Mouse (Mus musculus) CH12.LX (cell line): ENCODE measurements around the gene Mtf1. TPM values are rescaled to one million over a fixed set of nuclear protein-coding genes. Genes with fewer than 3 reads are reported as not detected.

Source experiments
- DNase-seq: peaks from one replicate; pipeline ENCODE4 v3.0.0-alpha.2; 2013; ENCODE audit errors: extremely low read depth
- H3K27ac ChIP-seq: 2 replicates; pipeline ENCODE4 v1.5.1; 2012; ENCODE audit warnings: low read depth, mild to moderate bottlenecking, control low read depth, moderate library complexity; ENCODE audit not compliant: insufficient read depth
- H3K27me3 ChIP-seq: replicated peaks from 2 replicates; pipeline ENCODE3; 2012; ENCODE audit warnings: inconsistent platforms
- H3K36me3 ChIP-seq, 2 experiments: replicated peaks in 1 of 2; 2 replicates each; pipeline versions ENCODE3 to v1.6.1; 2012; ENCODE audit warnings: inconsistent platforms in 1 of 2, low read length in 1 of 2, mild to moderate bottlenecking in 1 of 2, mixed read lengths in 1 of 2, moderate library complexity in 1 of 2; ENCODE audit not compliant: control insufficient read depth in 1 of 2, insufficient read depth in 1 of 2
- H3K4me1 ChIP-seq, 2 experiments: 2 replicates each; pipeline ENCODE4 v1.6.1; 2012; ENCODE audit warnings: inconsistent platforms in 1 of 2, moderate library complexity in 1 of 2; ENCODE audit not compliant: insufficient read depth in 2 of 2, control insufficient read depth in 1 of 2
- H3K4me2 ChIP-seq: 2 replicates; pipeline ENCODE4 v1.6.1; 2012; ENCODE audit warnings: low read depth, mild to moderate bottlenecking, control low read depth; ENCODE audit not compliant: poor library complexity, insufficient read depth, severe bottlenecking
- H3K4me3 ChIP-seq, 3 experiments: fragments of 150-350 bp in 1 of 3; sonication (generic) in 1 of 3; replicated peaks in 1 of 3; 2 replicates each; pipeline versions ENCODE3 to v1.5.1; 2011 to 2012; ENCODE audit warnings: low read depth in 2 of 3, low read length in 2 of 3, mild to moderate bottlenecking in 2 of 3, moderate library complexity in 2 of 3, control low read depth in 1 of 3, improper control_type of control experiment in 1 of 3, inconsistent platforms in 1 of 3, mixed read lengths in 1 of 3; ENCODE audit not compliant: poor library complexity in 1 of 3
- H3K79me2 ChIP-seq: replicated peaks from 2 replicates; pipeline ENCODE4 v1.6.1; 2012; ENCODE audit warnings: mild to moderate bottlenecking, moderate library complexity; ENCODE audit not compliant: control insufficient read depth, poor library complexity, insufficient read depth, severe bottlenecking; ENCODE audit errors: extremely low read depth
- H3K9ac ChIP-seq: 2 replicates; pipeline ENCODE4 v1.6.1; 2012; ENCODE audit warnings: low read depth, mild to moderate bottlenecking, control low read depth, moderate library complexity; ENCODE audit not compliant: insufficient read depth
- H3K9me3 ChIP-seq: replicated peaks from 2 replicates; pipeline ENCODE3; 2012; ENCODE audit warnings: low read length, inconsistent platforms, mixed read lengths
- CHD2 ChIP-seq: IDR thresholded peaks from 2 replicates; pipeline ENCODE4 v1.6.1; 2011; ENCODE audit warnings: low read length, improper control_type of control experiment
- E2F4 ChIP-seq: IDR thresholded peaks from 2 replicates; pipeline ENCODE4 v1.6.1; 2011; ENCODE audit warnings: low read depth, low read length, improper control_type of control experiment; ENCODE audit not compliant: insufficient replicate concordance
- ELF1 ChIP-seq: IDR thresholded peaks from 2 replicates; pipeline ENCODE4 v1.6.1; 2014; ENCODE audit warnings: low read depth, mild to moderate bottlenecking, inconsistent platforms, low read length, improper control_type of control experiment
- EP300 ChIP-seq: IDR thresholded peaks from 2 replicates; pipeline ENCODE4 v1.6.1; 2011; ENCODE audit warnings: low read length, improper control_type of control experiment
- ETS1 ChIP-seq: conservative IDR thresholded peaks from 2 replicates; pipeline ENCODE4 v1.6.1; 2012; ENCODE audit warnings: low read depth, mild to moderate bottlenecking, inconsistent platforms, low read length, improper control_type of control experiment, moderate library complexity
- IRF4 ChIP-seq: IDR thresholded peaks from 2 replicates; pipeline ENCODE4 v1.6.1; 2014; ENCODE audit warnings: low read depth, mild to moderate bottlenecking, inconsistent platforms, low read length, improper control_type of control experiment
- JUND ChIP-seq: conservative IDR thresholded peaks from 2 replicates; pipeline ENCODE4 v1.6.1; 2011; ENCODE audit warnings: low read depth, low read length, improper control_type of control experiment
- KAT2A ChIP-seq: IDR thresholded peaks from 2 replicates; pipeline ENCODE4 v1.6.1; 2012; ENCODE audit warnings: low read length, improper control_type of control experiment, inconsistent platforms; ENCODE audit not compliant: insufficient replicate concordance
- MAFK ChIP-seq: IDR thresholded peaks from 2 replicates; pipeline ENCODE4 v1.6.1; 2011; ENCODE audit warnings: low read length, improper control_type of control experiment; ENCODE audit not compliant: insufficient replicate concordance
- MAX ChIP-seq: IDR thresholded peaks from 2 replicates; pipeline ENCODE4 v1.6.1; 2011; ENCODE audit warnings: low read length, improper control_type of control experiment
- NELFE ChIP-seq: IDR thresholded peaks from 2 replicates; pipeline ENCODE4 v1.6.1; 2011; ENCODE audit warnings: low read depth, low read length, improper control_type of control experiment
- NRF1 ChIP-seq: IDR thresholded peaks from 2 replicates; pipeline ENCODE4 v1.6.1; 2014; ENCODE audit warnings: low read depth, mild to moderate bottlenecking, inconsistent platforms, low read length, improper control_type of control experiment, moderate library complexity
- PAX5 ChIP-seq: IDR thresholded peaks from 2 replicates; pipeline ENCODE4 v1.6.1; 2012; ENCODE audit warnings: low read length, inconsistent platforms, mixed read lengths
- POLR2A ChIP-seq: IDR thresholded peaks from 2 replicates; pipeline ENCODE4 v1.6.1; 2011; ENCODE audit warnings: low read depth, mild to moderate bottlenecking, improper control_type of control experiment, low read length
- POLR2AphosphoS2 ChIP-seq: IDR thresholded peaks from 2 replicates; pipeline ENCODE4 v1.6.1; 2011; ENCODE audit warnings: low read depth, low read length, improper control_type of control experiment
- RAD21 ChIP-seq: IDR thresholded peaks from 2 replicates; pipeline ENCODE4 v1.6.1; 2011; ENCODE audit warnings: low read depth, mild to moderate bottlenecking, low read length, improper control_type of control experiment, moderate library complexity
- SMC3 ChIP-seq: IDR thresholded peaks from 2 replicates; pipeline ENCODE4 v1.6.1; 2011; ENCODE audit warnings: low read depth, low read length, improper control_type of control experiment
- TBP ChIP-seq: conservative IDR thresholded peaks from 2 replicates; pipeline ENCODE4 v1.6.1; 2011; ENCODE audit warnings: low read depth, low read length, improper control_type of control experiment
- TCF12 ChIP-seq: IDR thresholded peaks from 2 replicates; pipeline ENCODE4 v1.6.1; 2014; ENCODE audit warnings: low read depth, mild to moderate bottlenecking, inconsistent platforms, low read length, improper control_type of control experiment
- UBTF ChIP-seq: IDR thresholded peaks from 2 replicates; pipeline ENCODE4 v1.6.1; 2012; ENCODE audit warnings: low read depth, mild to moderate bottlenecking, inconsistent platforms, low read length, improper control_type of control experiment, moderate library complexity
- USF2 ChIP-seq: conservative IDR thresholded peaks from 2 replicates; pipeline ENCODE4 v1.6.1; 2011; ENCODE audit warnings: low read depth, low read length, improper control_type of control experiment
- ZKSCAN1 ChIP-seq: IDR thresholded peaks from 2 replicates; pipeline ENCODE4 v1.6.1; 2012; ENCODE audit warnings: low read depth, inconsistent platforms, low read length, improper control_type of control experiment, borderline replicate concordance
- ZMIZ1 ChIP-seq: IDR thresholded peaks from 2 replicates; pipeline ENCODE4 v1.6.1; 2012; ENCODE audit warnings: low read depth, mild to moderate bottlenecking, inconsistent platforms, low read length, improper control_type of control experiment
- ZNF384 ChIP-seq: IDR thresholded peaks from 2 replicates; pipeline ENCODE4 v1.6.1; 2012; ENCODE audit warnings: low read depth, low read length, improper control_type of control experiment, inconsistent platforms
- dilution Hi-C: fragments of 300-500 bp; cut with MboI; formaldehyde crosslinking; loops from 2 replicates; pipeline ENCODE4 v1.14.3; 2020; ENCODE audit warnings: low sequenced_read_pairs; ENCODE audit not compliant: extremely low pct_unique_long_range_greater_than_20kb, extremely low pct_ligation_motif_present
- in situ Hi-C: fragments of 300-500 bp; cut with MboI; formaldehyde crosslinking; loops from 3 replicates; pipeline ENCODE4 v1.14.3; 2019; ENCODE audit warnings: low sequenced_read_pairs, low pct_ligation_motif_present, low pct_unique_long_range_greater_than_20kb, mixed read lengths
- polyA plus RNA-seq: library from polyadenylated mRNA; unstranded; fragments of >175 nt; gene quantifications from 2 replicates; pipeline ENCODE4 v1.2.1, GENCODE M21; 2012; ENCODE audit warnings: low read depth; ENCODE audit not compliant: insufficient read length
- total RNA-seq, 2 experiments: library from RNA; depleted of rRNA; stranded (reverse); fragments of 300-350 nt in 1 of 2; fragments of >200 nt in 1 of 2; gene quantifications; 2 replicates each; pipeline ENCODE4 v1.2.3; 2012 to 2014

The Mtf1 gene
- total and polyA plus RNA-seq, 3 experiments: 6.8 to 19.8 (median 9.8) TPM

GRCm38 (mm10) chr4:124782395-124782794, 19.5 kb upstream of the Mtf1 start:
- no peaks in the 10 kb centered on the region for H3K27me3 ChIP-seq
- no peaks in the 10 kb centered on the region for H3K79me2 ChIP-seq
- in situ Hi-C loops (no loop called here), dilution Hi-C loops (no loop called here)
- no peak for TF ChIP-seq E2F4
- TF ChIP-seq PAX5: no peak
- TF ChIP-seq EP300: no peak
- no peak for TF ChIP-seq USF2
- no peak for TF ChIP-seq ZNF384
- no peak for TF ChIP-seq JUND
- no peak for TF ChIP-seq MAFK
- no peak for TF ChIP-seq NRF1
- TF ChIP-seq ELF1: no peak
- H3K9me3 ChIP-seq: no peaks in the 10 kb centered on the region
- no peak overlapping the region for H3K27ac ChIP-seq
- H3K36me3 ChIP-seq: peaks cover 81 to 92% of the 10 kb centered on the region in 2 experiments
- no peak overlapping the region for H3K4me3 ChIP-seq
- H3K9ac ChIP-seq: no peak overlapping the region
- no peak for DNase-seq
- H3K4me2 ChIP-seq: no peak overlapping the region
- H3K4me1 ChIP-seq: peaks cover 5 to 6% of the 10 kb centered on the region in 2 experiments; a peak in 2 of 4 replicates

- H3K79me2 ChIP-seq: no peaks in the 10 kb centered on the region
- H3K9me3 ChIP-seq: no peaks in the 10 kb centered on the region
- TF ChIP-seq ZMIZ1: no peak
- TF ChIP-seq POLR2AphosphoS2: no peak
- TF ChIP-seq ELF1: no peak
- TF ChIP-seq MAX: no peak
- TF ChIP-seq UBTF: no peak
- no peak for TF ChIP-seq RAD21
- no peak for TF ChIP-seq SMC3
- no peak for TF ChIP-seq KAT2A
- no peak for TF ChIP-seq CHD2
- TF ChIP-seq ZKSCAN1: no peak
- TF ChIP-seq POLR2A: no peak
- no peak for TF ChIP-seq JUND
- no peak for TF ChIP-seq TCF12
- no peak for TF ChIP-seq IRF4
- TF ChIP-seq NELFE: no peak
- no peak for TF ChIP-seq TBP
- TF ChIP-seq ETS1: no peak
- in situ Hi-C loops: no loop called here
- no peak overlapping the region for H3K9ac ChIP-seq
- H3K27ac ChIP-seq: no peak overlapping the region
- DNase-seq: no peak
- dilution Hi-C loops: no loop called here
- H3K4me1 ChIP-seq: peaks cover 5 to 6% of the 10 kb centered on the region in 2 experiments; a peak in 2 of 4 replicates
- no peaks in the 10 kb centered on the region for H3K27me3 ChIP-seq
- no peak overlapping the region for H3K4me2 ChIP-seq
- peaks cover 82 to 90% of the 10 kb centered on the region in 2 experiments for H3K36me3 ChIP-seq
- no peak overlapping the region for H3K4me3 ChIP-seq
Observed at GRCm38 (mm10) chr4:124783937-124784336, 18.0 kb upstream of the Mtf1 start.
